28 mouse cellular contexts compared by ENCODE assay signal in genomic region chr4:57826272-57826671, GRCm38 (mm10).
"Had no signal": no experiment of that assay in that cellular context is flagged by ENCODE, and none has a peak within 500 bp of the region (broad histone marks: within the 10 kb centered on the region; RNA-seq: fewer than 3 reads in every experiment).

No protein-coding gene starts in this region.

- H3K4me3 ChIP-seq: embryonic facial prominence, embryonic 10.5 days; embryonic facial prominence, embryonic 12.5 days; embryonic facial prominence, embryonic 13.5 days; embryonic facial prominence, embryonic 15.5 days; erythroblast, embryonic 14.5 days; forebrain, embryonic 12.5 days; forebrain, embryonic 13.5 days; forebrain, embryonic 15.5 days; gastrocnemius, adult 2 months; heart, adult 2 months; heart, embryonic 10.5 days had no signal

- H3K27me3 ChIP-seq: embryonic facial prominence, embryonic 12.5 days; embryonic facial prominence, embryonic 13.5 days; embryonic facial prominence, embryonic 15.5 days; forebrain, embryonic 13.5 days; forebrain, embryonic 15.5 days had no signal

- H3K9me3 ChIP-seq: embryonic facial prominence, embryonic 10.5 days; embryonic facial prominence, embryonic 12.5 days; embryonic facial prominence, embryonic 13.5 days; embryonic facial prominence, embryonic 15.5 days; forebrain, embryonic 12.5 days; forebrain, embryonic 13.5 days; forebrain, embryonic 15.5 days; heart, embryonic 10.5 days had no signal

- H3K36me3 ChIP-seq: embryonic facial prominence, embryonic 10.5 days; embryonic facial prominence, embryonic 12.5 days; embryonic facial prominence, embryonic 13.5 days; embryonic facial prominence, embryonic 15.5 days; forebrain, embryonic 12.5 days; forebrain, embryonic 15.5 days had no signal

- H3K27ac ChIP-seq: embryonic facial prominence, embryonic 12.5 days; embryonic facial prominence, embryonic 13.5 days; embryonic facial prominence, embryonic 15.5 days; forebrain, embryonic 12.5 days; forebrain, embryonic 13.5 days; forebrain, embryonic 15.5 days; gastrocnemius, adult 2 months; heart, adult 2 months; heart, embryonic 10.5 days had no signal

- H3K9ac ChIP-seq: embryonic facial prominence, embryonic 12.5 days; embryonic facial prominence, embryonic 13.5 days; embryonic facial prominence, embryonic 15.5 days; forebrain, embryonic 12.5 days; forebrain, embryonic 13.5 days; forebrain, embryonic 15.5 days; forebrain, postnatal 0 days had no signal

- DNase-seq: cerebellum, adult 2 months; cerebellum, adult 8-10 months; cerebellum, adult 9-10 months; cerebellum, adult 9-11 months; cerebellum, postnatal 10 days; cerebellum, postnatal 14 days; cerebellum, postnatal 25 days; cerebellum, postnatal 36 days; embryo, embryonic 11 days; forebrain, postnatal 0 days; gastrocnemius, adult 2 months; gastrocnemius, postnatal 10 days; gastrocnemius, postnatal 14 days; gastrocnemius, postnatal 25 days; gastrocnemius, postnatal 36 days; heart, adult 11 months; heart, adult 18-20 months; heart, adult 2 months had no signal

- H3K4me2 ChIP-seq: embryonic facial prominence, embryonic 12.5 days; embryonic facial prominence, embryonic 13.5 days; embryonic facial prominence, embryonic 15.5 days; forebrain, embryonic 12.5 days; forebrain, embryonic 13.5 days; forebrain, embryonic 15.5 days had no signal

- ATAC-seq: forebrain, embryonic 13.5 days; forebrain, embryonic 15.5 days; forebrain, embryonic 16.5 days; forebrain, postnatal 0 days had no signal
